ENCODE assay signal across 8 mouse cellular contexts in genomic region chr6:119480706-119481331, GRCm38 (mm10). TPM values are rescaled to one million over a fixed set of nuclear protein-coding genes. Genes with fewer than 3 reads are reported as not detected.
A peak's percentile ranks its signal among the peaks of the same experiment; 100 is the strongest.
DNase-seq lines count a peak whose midpoint lies in the region; ATAC-seq and TF ChIP-seq lines count a peak whose summit lies in the region.

No protein-coding gene starts in this region.

- H3K9me3 ChIP-seq in forebrain, embryonic 12.5 days: no peaks in the 10 kb centered on the region
- no peaks in the 10 kb centered on the region for H3K9me3 ChIP-seq in intestine, postnatal 0 days (ENCODE audit: control insufficient read depth)
- no peaks in the 10 kb centered on the region for H3K9me3 ChIP-seq in lung, embryonic 16.5 days (ENCODE audit: control insufficient read depth, low read length)

- H3K27me3 ChIP-seq in forebrain, embryonic 12.5 days: no peaks in the 10 kb centered on the region
- H3K27me3 ChIP-seq in intestine, postnatal 0 days (replicated peaks; ENCODE audit: control insufficient read depth, insufficient read depth, low read length): no peaks in the 10 kb centered on the region
- no peaks in the 10 kb centered on the region for H3K27me3 ChIP-seq in lung, embryonic 16.5 days (ENCODE audit: control insufficient read depth, insufficient read depth, low read depth, low read length)

- H3K36me3 ChIP-seq in forebrain, embryonic 12.5 days (replicated peaks): peaks cover 19% of the 10 kb centered on the region
- H3K36me3 ChIP-seq in intestine, postnatal 0 days (ENCODE audit: control insufficient read depth, insufficient read depth): peaks cover 20% of the 10 kb centered on the region
- no peaks in the 10 kb centered on the region; the same call in 1 of the 2 replicates for H3K36me3 ChIP-seq in lung, embryonic 16.5 days (ENCODE audit: control insufficient read depth, insufficient read depth, low read length)

- H3K9ac ChIP-seq in forebrain, embryonic 12.5 days: peak overlapping the region; percentile 92
- H3K9ac ChIP-seq in intestine, postnatal 0 days (ENCODE audit: low read depth, low read length): peak overlapping the region; percentile 88
- peak overlapping the region; percentile 90 for H3K9ac ChIP-seq in lung, embryonic 16.5 days (ENCODE audit: low read length)

- H3K4me3 ChIP-seq in lung, adult 2 months (replicated peaks; ENCODE audit: extremely low read depth, low read depth, low read length): peak overlapping the region; percentile 83
- peak overlapping the region; percentile 88 for H3K4me3 ChIP-seq in forebrain, embryonic 12.5 days (replicated peaks)
- H3K4me3 ChIP-seq in intestine, postnatal 0 days (ENCODE audit: low read depth, low read length): peak overlapping the region; percentile 81
- peak overlapping the region; percentile 82 for H3K4me3 ChIP-seq in lung, embryonic 16.5 days (ENCODE audit: low read length)
- H3K4me3 ChIP-seq in olfactory bulb, adult 2 months (ENCODE audit: insufficient read depth, low read depth, low read length): peak overlapping the region; percentile 88

- DNase-seq in lung, adult 2 months: no peak
- DNase-seq in lung, postnatal 25 days (ENCODE audit: low spot score): no peak
- peak; percentile 69 for DNase-seq in brain, adult 2 months (ENCODE audit: low read depth, low spot score)

- no peak for TF ChIP-seq CTCF in lung, adult 2 months (IDR thresholded peaks at IDR 0.05; ENCODE audit: insufficient read depth, low read length)
- 0 out of 2 replicates have a peak, but pooled peaks have one; percentile 19 for TF ChIP-seq CTCF in intestine, postnatal 0 days (IDR thresholded peaks at IDR 0.05; ENCODE audit: low read depth)
- no peak for TF ChIP-seq CTCF in olfactory bulb, adult 2 months (IDR thresholded peaks at IDR 0.05; ENCODE audit: insufficient read depth, low read depth, low read length)

- peak overlapping the region; percentile 99 for H3K4me2 ChIP-seq in forebrain, embryonic 12.5 days
- H3K4me2 ChIP-seq in intestine, postnatal 0 days (replicated peaks; ENCODE audit: low read depth): peak overlapping the region; percentile 98
- peak overlapping the region; percentile 98 for H3K4me2 ChIP-seq in lung, embryonic 16.5 days (ENCODE audit: low read depth, low read length)

- WGBS in lung, adult 2 months: 4% methylated on average over 33 of the region's 33 CpGs
- under 1% methylated on average over 32 of the region's 33 CpGs for WGBS in forebrain, embryonic 12.5 days
- under 1% methylated on average over 33 of the region's 33 CpGs for WGBS in intestine, postnatal 0 days
- 2% methylated on average over 33 of the region's 33 CpGs for WGBS in lung, embryonic 16.5 days
- WGBS in olfactory bulb, adult 2 months: 2% methylated on average over 33 of the region's 33 CpGs

- H3K27ac ChIP-seq in forebrain, embryonic 12.5 days: peak overlapping the region; percentile 99
- H3K27ac ChIP-seq in intestine, postnatal 0 days (ENCODE audit: low read depth, low read length): peak overlapping the region; percentile 98
- peak overlapping the region; percentile 98 for H3K27ac ChIP-seq in lung, embryonic 16.5 days (ENCODE audit: low read length)
- no peak overlapping the region for H3K27ac ChIP-seq in olfactory bulb, adult 2 months (ENCODE audit: insufficient read depth, low read depth, low read length)

- peaks cover 20% of the 10 kb centered on the region for H3K4me1 ChIP-seq in lung, adult 2 months (ENCODE audit: control insufficient read depth, insufficient read depth, low read length)
- H3K4me1 ChIP-seq in forebrain, embryonic 12.5 days: peaks cover 52% of the 10 kb centered on the region
- H3K4me1 ChIP-seq in intestine, postnatal 0 days (replicated peaks; ENCODE audit: control insufficient read depth, insufficient read depth, low read length): peaks cover 16% of the 10 kb centered on the region
- H3K4me1 ChIP-seq in lung, embryonic 16.5 days (replicated peaks; ENCODE audit: control insufficient read depth, insufficient read depth, low read length): peaks cover 46% of the 10 kb centered on the region
- H3K4me1 ChIP-seq in olfactory bulb, adult 2 months (ENCODE audit: control insufficient read depth, insufficient read depth, low read length): peaks cover 22% of the 10 kb centered on the region

- 0 out of 2 replicates have a peak, but pooled peaks have one; percentile 4 for ATAC-seq in forebrain, embryonic 12.5 days (ENCODE audit: low FRiP score)
- ATAC-seq in intestine, postnatal 0 days: peak; percentile 5; the same call in 1 of the 2 replicates
- ATAC-seq in lung, embryonic 16.5 days (ENCODE audit: low read depth): no peak
- no peak for ATAC-seq in inflammation-experienced regulatory T-cells, adult 6 months

- TF ChIP-seq POLR2A in lung, adult 2 months (IDR thresholded peaks at IDR 0.05; ENCODE audit: borderline replicate concordance, extremely low read depth, low read depth, low read length): no peak
- TF ChIP-seq POLR2A in olfactory bulb, adult 2 months (IDR thresholded peaks at IDR 0.05; ENCODE audit: insufficient read depth, low read depth, low read length): peak; percentile 14; the same call in 1 of the 2 replicates

RNA-seq across cellular contexts. Expression of gene Fbxl14, which starts 1.4 kb away (rescaled TPM):
- polyA plus RNA-seq in lung, adult 2 months (2012; rRNA removed): 77.7 and 84.9 TPM in 2 replicates
- 5.1 and 5.2 TPM in 2 replicates for polyA plus RNA-seq in forebrain, embryonic 12.5 days (2016; fragmentation: Nextera tagmentation; extraction: Ambion mirVana)
- polyA plus RNA-seq in intestine, postnatal 0 days (2015; fragmentation: Nextera tagmentation; extraction: Ambion mirVana): 4.0 and 4.4 TPM in 2 replicates
- 4.0 and 4.5 TPM in 2 replicates for polyA plus RNA-seq in lung, embryonic 16.5 days (2015; fragmentation: Nextera tagmentation; extraction: Ambion mirVana)
- not detected in 2 replicates for polyA plus RNA-seq in olfactory bulb, adult 2 months (2012; ENCODE audit: insufficient read depth, insufficient read length, low replicate concordance, missing spikeins)
- polyA plus RNA-seq in inflammation-experienced regulatory T-cells, adult 6 months (2017; shearing (Covaris generic)): 10 to 100 TPM; 13.8 to 15.1 (median 14.3) TPM

Comparison
In these comparisons a context has a peak if more than half of its experiments do, and no peak if none do; other contexts are left out.
1. ATAC-seq: peak in forebrain, embryonic 12.5 days (single experiment) and intestine, postnatal 0 days (single experiment); none in lung, embryonic 16.5 days (single experiment) and inflammation-experienced regulatory T-cells, adult 6 months (single experiment).
2. Peak in every context shown above with its lines, with median percentiles within 50 percentile points of each other: H3K4me3 ChIP-seq, H3K4me2 ChIP-seq and H3K9ac ChIP-seq.